Mouse (Mus musculus) left cerebral cortex, postnatal 4 days (tissue): ENCODE results near the gene Slc28a1. TPM values are rescaled to one million over a fixed set of nuclear protein-coding genes. Genes with fewer than 3 reads are reported as not detected.
"Not testable (repeated sequence)": the region's sequence is repeated elsewhere in the genome, so short reads cannot be mapped to it uniquely, and the experiment has no call there.

Source experiments
- DNase-seq: peaks from one replicate; pipeline ENCODE4 v3.0.0-alpha.2; 2022
- intact Hi-C: fragments of 180-260 bp; cut with DNase I; formaldehyde crosslinking; loops from one replicate; pipeline ENCODE4 v1.15.1; 2025
- total RNA-seq, 2 experiments: library from RNA; stranded (reverse); gene quantifications; 2 replicates each; pipeline ENCODE4 v1.2.3; 2021

The Slc28a1 gene
- total RNA-seq, 2 experiments from 2014 or later, result 0.12 TPM; not detected in 1

DNA sequence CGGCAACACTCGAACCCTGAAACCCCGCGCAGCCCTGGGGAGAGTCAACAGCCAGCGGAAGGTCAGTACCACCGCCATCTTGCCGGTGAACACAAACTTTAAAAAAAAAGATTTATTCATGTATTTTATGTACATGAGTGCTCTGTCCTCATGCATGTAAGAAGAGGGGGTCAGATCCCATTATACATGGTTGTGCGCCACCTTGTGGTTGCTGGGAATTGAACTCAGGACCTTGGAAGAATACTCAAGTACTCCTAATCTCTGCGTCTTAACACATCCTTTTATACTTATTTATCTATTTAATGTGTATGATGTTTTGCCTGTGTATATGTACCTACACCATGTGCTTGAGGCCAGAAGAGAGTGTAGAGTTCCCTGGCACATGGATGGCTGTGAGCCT is 47.1 kb downstream of the Slc28a1 start:
- intact Hi-C loops, result loop anchor here (2.0 to 10.0 kb wide), 2 partner anchors 179 to 613 kb away; no protein-coding TSS in a partner anchor
- peak; percentile 33 for DNase-seq

DNA sequence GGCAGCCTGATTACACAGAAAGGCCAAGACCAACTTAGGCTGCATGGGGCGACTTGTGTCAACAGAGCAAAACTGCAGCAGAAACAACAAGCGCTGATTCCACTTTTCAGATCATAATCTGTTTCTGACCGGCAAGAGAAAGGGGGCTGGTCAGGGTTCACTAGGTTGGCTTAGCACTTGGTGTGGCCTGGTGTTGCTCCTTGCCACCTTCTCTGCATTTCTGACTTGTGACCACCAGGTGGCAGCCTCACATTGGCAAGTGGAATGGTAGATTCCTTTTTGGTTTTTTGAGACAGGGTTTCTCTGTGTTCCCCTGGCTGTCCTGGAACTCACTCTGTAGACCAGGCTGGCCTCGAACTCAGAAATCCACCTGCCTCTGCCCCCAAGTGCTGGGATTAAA is 47.7 kb downstream of the Slc28a1 start:
- peak; percentile 77 for DNase-seq
- intact Hi-C loops, result loop anchor here (2.0 to 10.0 kb wide), 2 partner anchors 178 to 612 kb away; no protein-coding TSS in a partner anchor

DNA sequence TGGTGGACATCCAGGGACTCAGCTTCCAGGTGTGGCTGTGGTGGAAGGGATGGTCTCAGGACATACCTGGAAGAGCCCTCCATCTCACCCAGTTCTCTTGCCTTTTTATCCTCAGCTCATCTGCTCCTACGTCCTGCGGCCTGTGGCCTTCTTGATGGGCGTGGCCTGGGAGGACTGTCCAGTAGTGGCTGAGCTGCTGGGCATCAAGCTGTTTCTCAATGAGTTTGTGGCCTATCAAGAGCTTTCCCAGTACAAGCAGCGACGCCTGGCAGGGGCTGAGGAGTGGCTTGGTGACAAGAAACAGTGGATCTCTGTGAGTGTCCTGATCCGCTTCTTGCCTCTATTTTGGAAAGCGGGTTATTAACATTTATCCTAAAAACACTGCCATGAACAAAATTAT is 49.8 kb downstream of the Slc28a1 start:
- intact Hi-C loops, result loop anchor here (10.0 kb wide), 1 partner anchor 610 kb away; no protein-coding TSS in a partner anchor

DNA sequence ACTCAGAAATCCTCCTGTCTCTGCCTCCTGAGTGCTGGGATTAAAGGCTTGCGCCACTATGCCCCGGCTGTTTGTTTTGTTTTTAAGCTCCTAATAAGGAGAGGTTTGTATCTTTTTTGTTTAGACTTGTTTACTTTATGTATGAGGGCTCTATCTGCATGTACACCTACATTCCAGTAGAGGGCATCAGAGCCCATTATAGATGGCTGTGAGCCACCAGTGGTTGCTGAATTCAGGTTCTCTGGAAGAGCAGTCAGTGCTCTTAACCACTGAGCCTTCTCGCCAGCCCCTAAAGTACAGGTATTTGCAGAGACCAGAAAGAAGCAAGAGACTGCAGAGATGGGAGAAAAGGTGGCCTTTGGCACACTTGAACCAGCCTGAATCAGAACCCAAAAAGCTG is 52.5 kb downstream of the Slc28a1 start:
- DNase-seq, result no peak

More for the DNA sequence above, 49.8 kb downstream of the Slc28a1 start:
- no peak for DNase-seq

DNA sequence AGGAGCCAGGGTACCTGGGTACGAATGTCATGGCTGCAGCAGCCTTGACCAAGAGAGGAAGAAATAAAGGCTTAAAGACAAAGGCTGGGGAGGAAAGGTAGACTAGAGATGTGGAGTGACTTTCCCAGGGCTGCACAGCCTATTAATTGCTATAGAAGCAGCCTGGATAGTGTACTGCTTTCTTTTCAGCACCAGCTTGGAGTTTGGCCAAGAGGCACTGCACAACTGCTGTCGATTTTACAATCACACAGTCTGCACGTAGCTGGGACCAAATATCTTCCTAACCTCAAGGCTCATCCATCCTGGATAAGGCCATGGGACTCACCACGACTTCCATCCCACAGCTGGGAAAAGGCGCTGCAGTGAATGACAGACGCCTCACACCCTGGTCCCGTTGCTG is 54.8 kb downstream of the Slc28a1 start:
- intact Hi-C loops, result loop anchor here (5.0 to 10.0 kb wide), 2 partner anchors 153 to 605 kb away; no protein-coding TSS in a partner anchor
- no peak for DNase-seq

More for the DNA sequence above, 52.5 kb downstream of the Slc28a1 start:
- intact Hi-C loops, result loop anchor here (5.0 to 10.0 kb wide), 2 partner anchors 155 to 608 kb away; no protein-coding TSS in a partner anchor

DNA sequence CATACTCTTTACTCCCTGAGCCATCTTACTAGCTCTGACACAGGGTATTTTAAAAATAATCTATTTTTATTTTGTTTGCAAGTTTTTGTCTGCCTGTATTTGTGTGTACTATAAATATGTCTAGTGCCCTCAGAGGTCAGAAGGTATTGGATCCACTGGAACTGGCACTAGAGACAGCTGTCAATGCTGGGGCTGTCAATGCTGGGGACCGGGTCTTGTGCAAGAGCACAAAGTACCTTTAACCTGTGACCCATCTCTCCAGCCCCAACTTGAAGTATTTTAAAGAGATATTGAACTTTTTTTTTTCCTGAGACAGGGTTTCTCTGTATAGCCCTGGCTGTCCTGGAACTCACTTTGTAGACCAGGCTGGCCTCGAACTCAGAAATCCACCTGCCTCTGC is 59.3 kb downstream of the Slc28a1 start:
- DNase-seq, result no peak
- intact Hi-C loops, result no loop called here

DNA sequence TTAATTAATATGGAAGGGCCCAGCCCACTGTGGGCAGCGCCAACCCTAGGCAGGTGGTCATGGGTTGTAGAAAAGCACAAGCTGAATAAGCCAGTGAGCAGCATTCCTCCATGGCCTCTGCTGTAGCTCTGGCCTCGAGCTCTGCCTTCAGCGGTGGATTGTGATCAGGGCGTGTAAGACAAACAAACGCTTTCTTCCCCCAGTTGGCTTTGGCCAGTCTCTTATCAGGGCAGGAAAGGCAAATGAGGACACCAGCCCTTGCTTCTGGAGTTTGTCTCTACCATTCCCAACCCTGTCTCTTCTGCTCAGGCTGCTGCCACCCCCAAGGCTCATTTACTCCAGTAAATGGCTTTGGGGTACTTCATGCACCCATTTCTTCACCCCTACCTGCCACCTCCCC is 60.1 kb downstream of the Slc28a1 start:
- intact Hi-C loops, result no loop called here

DNA sequence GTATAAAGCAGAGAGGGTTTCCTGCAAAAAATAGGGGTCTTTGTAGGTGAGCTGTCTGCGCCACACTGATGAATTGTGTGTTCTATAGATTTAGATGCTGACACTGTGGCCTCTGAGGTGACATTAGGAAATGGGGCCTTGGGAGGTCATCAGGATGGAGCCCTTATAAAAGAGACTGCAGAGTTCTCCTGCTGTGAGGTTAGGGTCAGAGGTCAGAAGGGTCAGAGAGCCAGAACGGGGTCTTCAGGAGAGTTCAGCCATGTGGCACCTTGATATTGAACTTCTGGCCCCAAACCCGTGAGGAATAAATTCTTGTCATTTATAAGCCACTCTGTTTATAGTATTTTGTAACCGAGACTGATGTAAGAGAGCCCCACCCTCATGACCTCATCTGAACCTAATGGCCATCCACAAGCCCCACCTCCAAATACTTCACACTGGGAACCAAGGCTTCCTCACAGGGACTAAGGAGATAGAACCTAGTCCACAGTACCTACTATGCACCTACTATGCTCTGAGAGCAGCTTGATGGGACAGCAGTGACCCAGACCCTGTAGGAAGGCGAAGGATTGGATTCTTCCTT is 61.7 kb downstream of the Slc28a1 start:
- intact Hi-C loops, result no loop called here
- no peak for DNase-seq

More for the DNA sequence above, 60.1 kb downstream of the Slc28a1 start:
- no peak for DNase-seq

DNA sequence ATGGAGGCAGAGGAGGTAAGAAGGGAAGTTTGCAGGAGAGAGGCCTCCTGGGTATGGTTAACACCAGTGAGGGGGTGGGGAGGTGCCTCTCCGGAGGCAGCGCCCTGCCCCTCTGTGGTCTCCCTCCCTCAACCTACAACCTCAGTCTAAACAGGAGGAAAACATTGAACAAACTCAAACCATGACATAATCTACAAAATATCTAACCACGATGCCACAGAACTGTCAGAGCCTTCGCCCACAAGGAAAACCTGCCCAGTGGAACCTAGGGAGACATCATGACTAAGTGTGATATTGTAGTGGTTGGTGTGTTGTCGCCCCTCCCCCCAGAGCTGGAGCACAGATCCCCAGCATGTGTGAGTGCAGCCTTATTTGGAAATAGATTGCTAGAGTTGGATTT is 64.9 kb downstream of the Slc28a1 start:
- DNase-seq, result no peak
- intact Hi-C loops, result no loop called here

DNA sequence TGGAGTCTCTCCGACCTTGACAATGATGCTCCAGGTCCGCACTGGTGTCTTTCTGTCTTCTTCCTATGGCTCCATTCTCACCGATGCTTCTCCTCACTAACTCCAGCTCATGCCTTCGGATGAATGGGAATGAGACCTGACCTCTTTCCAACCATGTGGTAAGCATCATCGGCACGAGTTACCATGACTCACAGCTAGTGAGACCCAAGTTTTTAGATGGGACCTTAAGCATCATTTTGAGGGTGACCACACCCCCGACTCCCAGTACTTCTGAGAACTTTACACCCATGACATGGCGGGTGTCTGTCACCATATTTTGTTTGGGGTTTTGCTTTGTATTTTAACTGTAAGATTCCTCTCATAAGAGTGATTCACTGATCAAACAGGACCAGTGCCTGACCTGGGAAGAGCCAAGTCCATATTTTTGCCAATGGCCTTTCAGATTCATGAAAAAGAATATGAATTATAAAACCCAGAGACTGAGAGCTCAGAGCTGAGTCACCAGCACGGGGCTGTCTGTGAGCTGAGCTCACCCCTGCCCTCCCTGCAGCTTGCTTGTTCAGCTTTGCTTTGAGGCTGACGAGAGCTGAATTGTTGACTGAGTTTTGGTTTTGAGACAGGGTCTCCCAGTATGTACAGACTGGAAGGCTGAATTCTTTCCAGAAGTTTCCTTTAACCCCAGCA is 68.0 kb downstream of the Slc28a1 start:
- no peak for DNase-seq
- intact Hi-C loops, result no loop called here

DNA sequence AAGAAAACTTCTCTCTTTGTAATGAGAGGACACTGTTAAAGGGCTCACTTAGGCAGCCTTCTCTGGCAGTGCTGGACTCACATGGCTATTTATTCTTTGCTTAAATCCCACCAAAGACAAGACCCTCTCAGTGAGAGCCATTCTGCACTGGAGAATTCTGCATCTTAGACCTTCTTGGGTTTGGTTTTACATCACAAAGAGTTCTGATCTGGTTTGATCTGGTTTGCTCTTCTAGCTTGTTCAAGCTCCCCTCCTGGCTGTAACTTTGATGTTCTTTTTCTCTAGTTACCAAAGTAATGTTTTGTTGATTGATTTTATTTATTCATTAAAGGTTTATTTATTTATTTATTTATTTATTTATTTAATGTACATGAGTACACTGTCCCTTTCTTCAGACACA is 68.6 kb downstream of the Slc28a1 start:
- intact Hi-C loops, result no loop called here
- DNase-seq, result no peak

DNA sequence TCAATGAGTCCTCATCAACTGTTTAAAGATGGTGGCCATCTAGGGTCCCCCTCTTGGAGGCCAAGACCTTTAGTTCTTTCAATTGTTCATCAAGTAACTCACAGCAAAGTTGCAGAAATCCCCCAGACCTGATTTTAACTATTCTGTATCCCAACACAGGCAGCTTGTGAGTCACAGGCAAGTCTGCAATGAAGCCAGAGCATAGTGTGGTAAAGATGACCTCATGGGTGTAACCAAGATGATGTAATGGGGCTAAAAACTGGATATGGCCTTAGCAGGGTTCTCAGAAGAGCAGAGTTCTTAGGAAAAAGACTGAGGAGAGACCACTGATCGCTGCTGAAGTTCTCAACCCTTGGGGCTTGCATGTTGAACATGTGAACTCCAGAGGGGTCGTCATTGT is 69.5 kb downstream of the Slc28a1 start:
- no peak for DNase-seq
- intact Hi-C loops, result no loop called here

DNA sequence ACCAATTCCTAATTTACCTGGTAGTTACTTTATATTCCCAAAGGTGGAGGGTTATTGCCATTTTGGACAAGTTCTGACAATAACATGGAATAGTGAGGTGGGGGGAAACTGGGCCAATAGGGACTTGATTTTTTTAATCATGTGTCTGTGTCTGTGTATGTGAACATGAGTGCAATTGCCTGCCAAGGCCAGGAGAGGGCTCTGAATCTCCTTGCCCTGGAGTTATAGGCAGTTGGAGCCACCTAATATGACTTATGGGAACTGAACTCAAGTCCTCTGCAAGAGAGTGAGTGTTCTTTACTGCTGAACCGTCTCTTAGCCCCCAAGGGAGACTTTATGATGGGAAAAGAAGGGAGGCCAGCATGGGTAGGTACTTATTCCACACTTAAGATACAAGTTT is 70.1 kb downstream of the Slc28a1 start:
- no peak for DNase-seq

DNA sequence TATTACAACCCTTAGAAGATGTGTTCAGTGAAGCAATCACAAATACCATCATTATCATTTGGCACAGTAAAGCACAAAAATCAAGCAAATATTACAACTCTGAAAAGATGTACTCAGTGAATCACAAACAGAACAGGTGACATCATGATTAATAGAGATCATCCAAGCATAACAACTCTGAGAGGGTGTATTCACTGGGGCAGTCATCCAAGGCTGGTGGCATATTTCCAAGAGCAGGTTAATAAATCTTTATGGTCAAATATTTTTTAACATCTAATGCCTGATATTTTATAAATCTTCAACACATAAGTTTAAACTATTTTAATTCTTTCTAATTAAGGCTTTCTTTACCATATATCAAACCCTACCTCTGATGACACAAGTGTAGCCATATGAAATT is 71.4 kb downstream of the Slc28a1 start:
- intact Hi-C loops, DNase-seq: not testable (repeated sequence)

More for the DNA sequence above, 70.1 kb downstream of the Slc28a1 start:
- intact Hi-C loops, result no loop called here

DNA sequence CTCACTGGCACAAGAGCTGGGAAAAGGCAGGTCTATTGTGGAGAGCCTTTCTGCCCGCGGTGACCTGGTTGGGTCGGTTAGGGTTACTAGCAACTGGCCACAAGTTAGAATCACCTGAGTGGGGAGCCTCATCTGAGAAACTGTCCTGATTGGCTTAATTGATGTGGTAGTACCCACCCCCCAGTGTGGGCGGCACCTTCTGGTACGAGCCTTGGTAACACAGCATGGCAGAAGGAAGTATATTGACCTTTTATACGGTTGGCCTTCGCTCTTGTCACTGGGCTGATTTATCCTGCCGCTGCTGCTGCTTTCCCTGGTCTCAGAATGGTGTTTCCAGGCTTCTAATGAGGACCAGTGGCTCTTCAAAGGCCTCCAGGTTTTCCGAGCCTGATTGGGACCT is 74.6 kb downstream of the Slc28a1 start:
- intact Hi-C loops, result no loop called here
- DNase-seq, result no peak

DNA sequence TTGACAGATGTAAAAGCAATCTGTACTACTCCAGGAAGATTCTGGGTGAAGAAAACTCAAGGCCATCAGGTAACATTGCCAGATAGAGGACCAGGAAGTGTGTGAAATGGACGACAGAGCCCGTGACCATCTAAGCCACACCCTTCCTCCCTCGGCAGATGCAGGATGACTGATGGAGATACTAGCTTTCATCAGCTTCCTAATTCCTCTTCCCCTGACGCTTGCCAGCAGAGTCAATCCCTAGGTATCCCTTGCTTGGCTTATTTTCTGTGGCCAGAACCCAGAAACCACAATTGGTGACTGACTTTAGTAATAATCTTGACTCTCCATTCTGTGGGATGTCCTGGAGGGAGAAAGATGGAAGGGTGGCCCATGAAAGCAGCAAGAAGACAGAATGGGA is 80.9 kb downstream of the Slc28a1 start:
- intact Hi-C loops, result no loop called here

DNA sequence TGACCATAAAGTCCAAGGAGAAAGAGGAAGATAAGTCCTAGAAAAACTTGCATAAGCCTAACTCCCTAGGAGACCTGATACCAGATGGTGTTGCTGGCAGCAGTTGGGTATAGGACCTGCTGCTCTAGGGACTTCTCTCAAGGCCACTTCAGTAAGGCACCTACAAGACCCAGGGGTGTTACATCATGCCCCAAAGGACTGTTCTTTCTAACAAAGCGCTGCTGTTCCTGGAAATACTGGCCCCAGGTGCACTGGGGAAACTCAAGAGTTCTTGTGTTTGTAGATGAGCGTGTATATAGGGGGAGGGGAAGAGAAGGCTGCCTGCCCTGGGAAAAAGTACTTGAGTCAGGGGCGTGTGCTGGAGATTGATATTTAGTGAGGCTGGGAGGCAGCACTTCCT is 82.2 kb downstream of the Slc28a1 start:
- intact Hi-C loops, result no loop called here
- DNase-seq, result no peak

More for the DNA sequence above, 80.9 kb downstream of the Slc28a1 start:
- DNase-seq, result no peak

DNA sequence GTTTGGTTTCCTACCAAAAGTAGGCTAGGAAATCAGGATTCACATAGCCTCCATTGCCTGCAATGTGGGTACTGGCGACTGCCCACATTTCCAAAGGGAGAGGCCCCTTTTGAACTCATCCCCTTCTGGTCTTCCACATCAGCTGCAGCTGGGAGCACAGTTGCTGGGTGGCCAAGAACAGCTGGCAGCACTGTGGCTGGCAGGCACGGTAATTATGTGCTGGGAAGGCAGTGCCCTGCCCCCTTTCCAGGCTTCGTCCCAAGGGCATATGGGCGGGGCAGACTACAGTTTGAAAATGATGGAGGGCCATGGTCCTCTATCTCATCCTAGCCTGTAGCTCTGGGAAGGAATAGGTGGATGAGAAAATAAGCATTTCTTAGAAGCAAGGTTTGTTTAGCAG is 83.9 kb downstream of the Slc28a1 start:
- peak; percentile 8 for DNase-seq

DNA sequence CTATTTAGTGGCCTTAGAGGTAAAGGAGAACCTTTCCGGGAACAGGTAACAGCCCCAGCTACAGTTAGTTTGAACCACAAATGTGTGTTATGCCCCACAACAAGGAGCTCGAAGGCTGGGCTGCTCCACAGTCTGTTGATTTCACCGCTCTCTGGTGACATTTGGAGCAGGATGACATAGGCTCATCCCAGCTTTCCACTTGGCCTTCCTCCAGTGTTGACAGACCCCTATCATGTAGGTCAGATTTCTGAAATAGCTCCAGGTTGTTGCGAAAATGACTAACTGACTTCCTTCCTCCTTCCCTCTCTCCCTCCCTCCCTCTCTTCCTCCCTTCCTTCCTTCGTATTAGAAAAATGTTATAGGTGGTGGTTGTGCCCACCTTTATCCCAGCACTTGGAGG is 84.5 kb downstream of the Slc28a1 start:
- peak; percentile 4 for DNase-seq
- intact Hi-C loops, result no loop called here

More for the DNA sequence above, 83.9 kb downstream of the Slc28a1 start:
- intact Hi-C loops, result no loop called here

DNA sequence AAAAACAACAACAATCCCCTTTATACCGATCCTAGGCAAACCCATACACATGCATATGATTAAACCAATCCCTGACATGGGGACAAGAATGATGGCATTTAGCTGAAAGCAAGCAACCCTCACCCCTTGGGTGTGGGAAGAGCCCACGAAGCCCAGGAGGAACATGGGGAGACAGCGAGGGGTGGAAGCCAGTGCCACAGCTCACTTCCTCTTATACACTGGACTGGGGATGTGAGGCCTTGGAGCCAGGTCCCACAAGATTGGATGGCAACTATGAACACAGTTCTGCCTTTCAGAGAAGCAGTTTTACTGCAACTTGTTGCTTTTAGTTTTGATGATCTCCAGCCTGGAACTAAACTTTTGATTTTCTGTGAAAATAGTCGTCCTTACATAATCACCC is 85.2 kb downstream of the Slc28a1 start:
- no peak for DNase-seq

DNA sequence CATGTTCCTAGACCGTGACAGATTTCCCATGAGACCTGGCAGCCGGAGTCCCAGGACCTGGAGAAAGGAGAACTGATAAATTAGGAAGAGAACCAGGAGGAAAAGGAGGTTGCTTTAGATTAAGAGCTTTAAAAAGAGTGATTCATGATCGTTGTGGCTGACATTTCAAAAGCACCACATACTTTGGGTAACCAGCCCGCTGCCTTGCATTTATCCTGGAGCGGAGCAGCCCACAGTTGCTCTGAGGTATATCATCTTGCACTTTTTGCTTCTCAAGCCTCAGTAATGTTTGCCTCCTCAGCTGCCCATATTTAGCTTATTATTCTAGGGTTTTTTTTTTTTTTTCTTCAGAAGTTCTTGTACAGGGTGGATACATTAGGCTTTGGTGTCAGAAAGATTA is 87.8 kb downstream of the Slc28a1 start:
- intact Hi-C loops, result no loop called here
- no peak for DNase-seq

More for the DNA sequence above, 85.2 kb downstream of the Slc28a1 start:
- intact Hi-C loops, result no loop called here

DNA sequence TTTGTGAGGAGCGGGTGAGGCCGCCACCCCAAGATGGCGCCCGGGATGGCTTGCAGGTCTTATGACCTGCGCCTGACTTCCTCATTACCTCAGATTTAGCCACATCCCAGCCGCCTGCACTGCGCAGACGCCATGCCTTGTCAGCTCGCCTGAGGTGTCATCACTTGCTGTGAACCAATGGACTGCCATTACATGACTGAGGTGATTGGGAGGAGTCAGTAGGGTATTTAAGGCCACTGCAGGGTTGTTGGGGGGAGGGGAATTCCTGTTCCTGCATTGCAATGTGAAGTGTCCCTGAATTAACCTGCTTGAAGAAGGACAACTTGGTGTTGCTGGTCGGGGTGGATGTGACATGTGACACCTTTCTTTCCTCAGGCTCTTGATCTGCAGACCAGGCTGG is 89.0 kb downstream of the Slc28a1 start:
- intact Hi-C loops, DNase-seq: not testable (repeated sequence)
